Mouse (Mus musculus): ENCODE results near the gene Tfeb.

DNA sequence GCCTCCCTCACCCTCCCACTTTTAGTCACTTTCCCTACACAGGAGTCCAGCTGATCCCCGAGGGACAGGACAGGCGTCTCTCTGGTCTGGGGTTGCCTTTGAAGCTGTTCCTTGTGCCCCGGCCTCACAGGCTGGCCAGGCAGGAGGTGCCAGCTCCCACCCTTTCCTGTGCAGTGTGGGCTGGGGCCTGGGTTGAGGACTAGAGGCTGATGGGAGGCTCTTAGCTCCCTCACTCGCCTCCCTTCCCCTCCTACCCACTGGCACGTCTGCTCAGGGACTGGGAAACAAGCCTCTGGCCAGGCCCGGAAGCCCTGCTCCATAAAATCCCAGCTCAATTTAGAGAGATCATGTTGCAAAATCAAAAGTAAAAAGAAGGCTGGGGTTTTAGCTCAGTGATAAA is 36.8 kb downstream of the Tfeb start:
- TF ChIP-seq CTCF (IDR thresholded peaks at IDR 0.05; ENCODE audit: low read depth) = no peak
- TF ChIP-seq EP300 (IDR thresholded peaks at IDR 0.05; ENCODE audit: low read depth) = no peak

All from liver, postnatal 0 days (tissue).